Mouse (Mus musculus) c-Kit-positive CD71-positive TER-119-negative erythroid progenitor cells, embryonic 14.5 days (primary cell): ENCODE measurements at regions not wholly inside any gene's neighbourhood (a gene's known extent, or its start where the extent isn't known, plus 50 kb on each side); places are given as distances from the start of the nearest gene placed in this dataset.
"Not testable (repeated sequence)": the region's sequence is repeated elsewhere in the genome, so short reads cannot be mapped to it uniquely, and the experiment has no call there.

ENCODE experiments used
- DNase-seq: peaks from one replicate; pipeline ENCODE4 v3.0.0-alpha.2; 2013; ENCODE audit warnings: low read depth

DNA sequence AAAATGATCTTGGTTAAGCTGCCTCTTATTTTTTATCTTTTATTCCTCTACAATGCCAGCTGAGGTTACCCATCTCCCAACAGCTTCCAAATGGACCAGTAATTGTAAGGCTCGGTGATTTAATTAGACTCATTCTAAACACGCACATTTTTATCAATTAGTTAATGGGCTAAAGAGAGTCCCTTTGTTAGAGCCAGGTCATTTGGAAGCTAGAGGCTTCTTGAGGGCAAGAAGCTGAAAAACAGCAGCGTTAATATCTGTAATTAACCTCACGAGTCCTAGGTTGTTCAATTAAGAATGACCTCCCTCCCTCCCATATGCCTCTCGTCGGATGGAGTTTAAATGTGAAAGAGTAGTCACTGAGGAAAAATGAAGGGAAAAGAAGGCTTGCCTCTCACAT, 66.5 kb downstream of the Otx2 start:
- DNase-seq: no peak

- no peak for DNase-seq
These were observed 70.1 kb downstream of the Otx2 start for GRCm38 (mm10) chr14:48603490-48603889.

DNA sequence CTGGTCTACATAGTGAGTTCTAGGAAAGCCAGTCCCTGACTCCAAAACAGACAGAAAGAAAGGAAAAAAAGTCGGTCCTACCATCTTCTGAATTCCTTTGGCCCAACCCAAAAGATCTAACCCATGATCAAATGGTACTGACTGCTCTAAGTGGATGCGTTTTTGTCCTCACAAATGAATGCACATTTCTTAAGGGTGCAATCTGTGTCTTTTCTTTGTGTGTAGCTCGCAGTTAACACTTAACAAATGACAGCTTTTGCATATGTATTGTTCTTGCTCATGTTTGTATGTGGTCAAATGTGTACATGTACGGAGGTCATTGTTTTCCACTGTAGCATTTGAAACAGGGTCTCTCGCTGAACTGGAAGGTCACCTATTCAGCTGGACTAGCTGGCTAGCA, 79.3 kb downstream of the Otx2 start:
- no peak for DNase-seq

GRCm38 (mm10) chr14:48593363-48593762, 80.3 kb downstream of the Otx2 start:
- DNase-seq: no peak

DNA sequence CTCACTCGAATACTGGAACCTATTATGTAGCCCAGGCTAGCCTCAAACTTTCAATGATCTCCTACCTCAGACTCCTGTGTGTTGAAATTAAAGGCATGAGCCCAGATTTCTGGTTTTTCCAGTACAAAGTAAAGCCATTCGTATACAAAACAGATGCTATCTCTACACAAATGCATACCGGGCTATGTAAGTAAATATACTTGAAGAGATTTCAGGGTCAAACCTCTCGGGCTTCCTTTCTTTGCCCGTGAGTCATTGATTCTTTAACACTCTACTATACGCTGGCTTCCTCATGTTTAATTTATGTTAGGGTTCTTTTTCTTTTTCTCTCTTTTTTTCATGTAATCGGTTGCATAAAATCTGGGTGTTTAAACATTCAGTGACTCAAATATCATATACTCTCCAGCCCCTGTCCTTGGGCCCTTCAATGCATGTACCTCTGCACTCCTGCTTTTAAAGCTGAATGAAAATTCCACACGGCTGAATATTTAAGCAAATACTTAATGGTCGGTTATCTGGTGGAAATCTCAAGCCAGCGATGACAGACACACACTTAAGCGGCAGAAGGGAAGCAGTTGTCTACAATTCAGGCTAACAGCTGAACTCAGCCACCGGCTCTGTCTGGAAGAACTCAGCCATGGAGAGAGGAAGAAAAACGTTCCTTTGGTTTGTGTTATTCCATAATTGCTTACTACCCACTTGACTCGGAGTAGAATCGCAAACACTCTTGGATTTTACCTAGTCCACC, 82.0 kb downstream of the Otx2 start:
- DNase-seq: no peak

DNA sequence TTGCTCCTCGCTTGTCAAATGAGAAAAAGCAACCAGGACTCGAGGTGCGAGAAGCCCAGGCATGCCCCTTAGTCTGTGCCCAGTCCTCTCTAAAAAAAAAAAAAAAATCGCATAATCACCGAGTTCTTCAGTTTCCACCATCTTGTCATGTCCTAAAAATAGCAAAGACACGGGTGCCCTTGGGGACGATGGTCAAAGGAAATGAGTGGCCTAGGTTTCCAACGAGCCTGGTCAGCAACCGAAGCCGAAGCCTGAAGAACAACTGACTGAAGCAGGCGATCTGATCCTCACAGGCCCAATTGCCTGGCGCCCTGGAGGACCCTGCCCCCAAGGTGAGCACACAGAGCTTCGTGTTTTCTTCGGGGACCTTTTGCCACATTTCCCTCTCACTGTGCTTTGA, 83.2 kb downstream of the Otx2 start:
- no peak for DNase-seq

- DNase-seq: peak; percentile 6
These were observed 83.8 kb downstream of the Otx2 start for GRCm38 (mm10) chr14:48589702-48590325.

- DNase-seq: no peak
These were observed 87.8 kb downstream of the Otx2 start for GRCm38 (mm10) chr14:48585820-48586219.

GRCm38 (mm10) chr14:48584571-48584970, 89.0 kb downstream of the Otx2 start:
- no peak for DNase-seq

DNA sequence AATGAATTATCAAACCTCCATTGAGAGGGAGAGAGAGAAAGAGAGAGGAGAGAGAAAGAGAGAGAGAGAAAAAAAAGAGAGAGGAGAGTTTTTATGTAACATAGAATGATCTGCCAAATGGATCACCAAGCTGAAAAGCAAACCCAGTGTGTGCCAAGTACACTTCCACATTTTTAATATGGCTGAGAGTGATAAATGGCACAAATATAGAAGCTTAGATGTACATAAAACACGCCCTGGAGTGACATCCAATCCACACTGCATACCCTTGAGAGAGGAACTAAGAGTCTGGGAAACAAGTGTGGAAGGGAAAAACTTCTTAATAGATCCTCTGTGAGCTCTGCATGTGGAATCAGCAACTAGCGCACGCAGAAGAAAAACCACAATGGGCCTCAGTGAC, 90.1 kb downstream of the Otx2 start:
- no peak for DNase-seq

GRCm38 (mm10) chr14:48582080-48582479, 91.5 kb downstream of the Otx2 start:
- DNase-seq: no peak

- DNase-seq: not testable (repeated sequence)
These were observed 92.3 kb downstream of the Otx2 start for GRCm38 (mm10) chr14:48581308-48581707.

DNA sequence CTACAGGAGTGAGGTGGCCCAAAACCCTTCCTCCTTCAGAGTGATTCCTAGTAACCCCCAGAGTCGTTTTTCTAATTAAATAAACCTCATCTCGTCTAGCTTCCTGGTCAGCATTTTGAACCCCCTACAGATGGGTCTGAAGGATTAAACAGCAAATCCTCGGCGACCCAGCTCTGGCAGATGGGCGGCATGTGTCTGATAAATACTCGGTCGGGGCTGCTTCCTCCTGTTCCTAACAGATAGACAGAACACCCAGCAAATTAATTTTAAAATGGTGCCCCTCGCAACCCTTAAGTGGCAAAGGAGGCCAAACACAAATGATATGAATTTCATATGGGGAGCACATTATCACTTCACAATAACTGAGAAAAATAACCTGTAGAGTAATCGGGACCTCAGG, 93.2 kb downstream of the Otx2 start:
- DNase-seq: peak; percentile 45

DNA sequence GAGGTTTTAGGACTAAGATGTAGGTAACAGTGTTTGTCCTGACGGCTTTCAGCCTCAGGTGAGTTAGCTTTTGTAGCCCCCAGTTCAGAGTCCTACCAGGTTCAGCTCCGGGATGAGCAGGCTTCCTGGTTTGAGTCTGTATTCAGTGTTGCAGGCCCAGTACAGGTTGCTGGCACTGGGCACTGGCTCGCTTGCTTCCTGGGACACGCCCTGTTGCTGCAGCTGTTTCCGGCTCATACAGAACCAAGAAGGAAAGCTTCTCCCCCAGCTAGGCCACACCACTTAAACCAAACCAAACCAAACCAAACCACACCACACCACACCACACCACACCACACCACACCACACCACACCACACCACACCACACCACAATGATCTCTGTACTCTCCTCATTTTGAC, 93.6 kb downstream of the Otx2 start:
- DNase-seq: no peak
